Mouse (Mus musculus) layer of hippocampus, adult 8-10 months (tissue): ENCODE measurements around the gene Fnip2. TPM values are rescaled to one million over a fixed set of nuclear protein-coding genes. Genes with fewer than 3 reads are reported as not detected.
"Not testable (repeated sequence)": the region's sequence is repeated elsewhere in the genome, so short reads cannot be mapped to it uniquely, and the experiment has no call there.

Experiments
- DNase-seq, 2 experiments: peaks; one replicate each; pipeline ENCODE4 v3.0.0; 2022; ENCODE audit warnings: low spot score in 2 of 2
- total RNA-seq, 4 experiments: library from RNA; stranded (reverse); gene quantifications; 2 replicates each; pipeline ENCODE4 v1.2.4; 2022

Gene Fnip2
- 10 to 100 TPM; 20.8 to 31.5 (median 27.1) TPM for total RNA-seq

DNA sequence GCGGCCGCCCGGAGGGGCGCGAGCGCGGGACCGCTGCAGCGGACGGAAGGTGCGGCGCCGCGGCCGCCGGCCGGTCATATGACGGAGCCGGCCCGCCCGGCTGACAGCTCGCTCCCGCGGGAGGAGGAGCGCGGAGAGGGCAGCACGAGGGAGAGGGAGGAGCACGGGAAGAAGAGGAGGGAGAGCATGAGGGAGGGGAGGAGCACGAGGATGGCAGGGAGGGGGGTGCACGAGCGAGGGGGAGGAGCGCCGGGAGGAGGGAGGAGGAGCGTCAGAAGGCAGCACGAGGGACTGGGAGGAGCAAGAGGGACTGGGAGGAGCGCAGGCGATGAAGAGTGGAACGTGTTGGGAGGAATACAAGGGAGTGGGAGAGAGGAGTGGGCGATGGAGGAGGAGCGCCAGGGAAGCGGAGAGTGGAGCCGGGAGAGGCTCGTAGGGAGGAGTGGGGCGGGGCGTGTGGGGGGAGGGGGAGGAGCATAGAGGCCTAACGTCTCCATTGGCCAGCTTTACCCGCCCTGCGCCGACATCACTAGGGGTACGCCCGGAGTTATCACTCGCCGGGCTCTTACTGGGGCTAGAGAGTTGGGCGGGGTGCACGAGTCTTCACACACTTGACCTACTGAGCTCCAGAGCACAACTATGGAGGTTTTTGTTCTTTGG is at the start of gene Fnip2:
Fnip2 (minus strand) TSS at position 94 of the 660 bp plus-strand sequence.
- peak; percentile 82 to 90 for DNase-seq

DNA sequence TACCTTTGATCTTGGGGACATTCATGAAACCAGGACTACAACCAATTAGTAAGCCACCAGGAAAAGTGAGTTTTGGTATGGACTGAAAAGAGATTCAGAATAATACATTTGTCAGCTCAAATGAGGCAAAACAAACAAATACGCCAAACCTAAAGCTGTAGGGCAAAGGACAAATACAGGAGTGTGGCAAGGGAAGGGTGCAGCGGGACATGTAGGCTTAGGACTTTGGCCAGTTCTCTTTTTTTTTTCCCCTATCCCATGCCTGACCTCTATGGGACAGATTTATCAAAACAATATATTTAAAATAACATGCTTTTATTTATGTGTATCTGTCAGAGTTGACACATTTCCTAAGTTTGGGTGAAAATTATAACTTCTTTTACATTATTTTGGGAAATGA is 42.3 kb upstream of the Fnip2 start:
- DNase-seq: no peak

DNA sequence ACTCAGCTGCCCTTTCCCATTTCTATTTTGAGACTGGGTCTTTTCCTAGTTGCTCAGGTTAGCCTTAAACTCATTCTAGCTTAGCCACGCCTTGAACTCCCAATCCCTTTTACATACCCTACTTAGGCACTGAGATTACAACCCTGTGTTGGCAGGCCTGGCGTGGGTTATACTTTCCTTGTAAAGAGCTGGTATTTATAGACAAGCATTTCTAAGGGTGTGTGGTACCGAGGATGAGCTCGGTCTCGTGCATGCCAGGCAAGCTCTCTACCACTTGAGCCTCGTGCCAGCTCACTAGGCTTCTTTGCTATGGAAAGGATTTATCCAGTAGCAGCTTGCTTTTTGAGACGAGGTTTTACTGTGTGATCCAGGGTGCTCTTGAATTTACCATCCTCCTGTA is 27.9 kb upstream of the Fnip2 start:
- DNase-seq: no peak

DNA sequence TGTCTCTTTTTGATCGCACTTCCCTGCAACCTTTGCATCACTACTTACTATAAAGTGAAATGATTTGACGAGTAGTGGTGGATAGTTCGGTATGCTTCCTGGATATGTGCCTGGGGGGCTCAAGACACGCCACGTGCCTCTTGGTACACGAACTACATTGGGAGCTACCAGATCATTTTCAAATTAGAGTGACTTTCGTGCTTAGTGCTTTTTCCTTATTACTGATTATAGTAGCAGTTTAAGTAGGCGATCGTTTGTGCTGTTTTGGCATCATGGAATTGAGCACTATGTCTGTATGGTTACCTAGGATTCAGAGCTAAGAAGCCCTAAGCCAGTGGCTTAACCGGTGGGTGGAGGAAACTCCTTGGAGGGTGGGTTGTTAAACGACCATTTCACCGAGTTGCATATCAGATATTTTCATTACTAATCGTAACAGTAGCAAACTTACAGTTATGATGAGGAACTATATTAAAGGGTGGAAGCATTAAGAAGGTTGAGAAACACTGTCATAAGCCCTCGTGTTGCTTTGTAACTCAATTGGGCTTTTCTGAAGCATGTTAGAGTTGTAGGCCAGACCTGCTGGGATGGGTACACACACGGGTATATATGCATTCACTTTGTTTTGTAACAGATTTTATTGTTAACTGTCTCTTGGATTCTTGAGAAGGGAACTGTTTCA is 24.3 kb upstream of the Fnip2 start:
- no peak for DNase-seq

DNA sequence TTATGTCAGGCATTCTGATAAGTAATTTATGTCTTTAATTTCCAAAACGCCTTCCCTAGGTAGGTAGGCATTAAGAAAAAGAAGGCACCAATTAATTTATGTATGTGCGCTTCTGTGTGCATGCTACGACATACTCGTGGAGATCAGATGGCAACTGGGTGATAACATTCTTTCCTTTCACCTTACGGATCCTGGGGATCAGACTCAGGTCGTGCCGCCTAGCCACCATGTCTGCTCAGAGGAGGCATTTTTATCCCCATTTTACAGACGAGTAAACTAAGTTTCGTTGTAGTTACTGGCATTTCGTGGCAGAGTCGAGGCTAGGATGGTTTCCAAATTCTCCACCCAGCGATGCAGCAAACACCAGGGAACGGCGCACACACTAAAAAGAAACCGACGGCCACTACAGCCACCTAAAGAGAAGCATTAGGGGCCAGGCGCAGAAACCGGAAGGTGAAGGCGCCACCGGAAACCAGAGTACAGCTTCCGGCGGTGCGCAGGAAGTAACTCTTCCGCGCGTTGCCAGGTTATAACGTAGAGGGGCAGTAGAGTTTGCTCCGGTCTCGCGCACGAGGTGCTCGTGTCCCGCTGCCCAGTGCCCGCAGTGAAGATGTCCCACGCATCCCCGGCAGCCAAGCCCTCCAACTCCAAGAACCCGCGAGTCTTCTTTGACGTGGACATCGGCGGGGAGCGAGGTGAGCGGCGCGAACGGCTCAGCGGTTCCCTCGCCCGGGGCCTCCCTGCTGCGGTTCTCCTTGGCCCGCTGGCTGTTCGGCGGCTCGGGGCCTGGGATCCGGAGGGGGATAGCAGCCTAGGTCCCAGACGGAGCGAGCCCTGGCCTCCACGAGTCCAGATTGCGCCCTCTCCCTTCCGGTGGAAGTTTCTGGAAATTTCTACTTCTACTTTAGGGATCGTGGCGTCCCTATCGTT is 23.5 kb upstream of the Fnip2 start, which contains the start of gene Ppid:
Ppid (plus strand) TSS at position 480 of the 930 bp plus-strand sequence.
- DNase-seq: peak; percentile 58 to 71

DNA sequence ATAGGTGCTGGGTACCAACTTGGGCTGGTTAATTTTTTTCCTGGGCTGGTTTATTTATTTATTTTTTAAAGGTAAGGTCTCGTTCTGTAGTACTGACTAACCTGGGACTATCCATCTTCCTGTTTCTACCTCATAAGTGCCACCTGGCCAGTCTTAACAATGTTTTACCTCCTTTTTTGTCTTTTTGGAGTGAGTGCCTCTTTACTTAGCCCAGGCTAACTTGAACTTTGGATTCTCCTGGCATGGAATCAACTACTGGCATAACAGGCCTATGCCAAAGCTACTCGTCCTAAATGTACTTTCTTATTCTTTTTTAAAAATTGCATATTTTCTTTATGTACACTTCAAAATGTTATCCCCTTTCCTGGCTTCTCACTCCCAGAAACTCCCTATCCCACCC is 22.1 kb upstream of the Fnip2 start:
- DNase-seq: no peak

DNA sequence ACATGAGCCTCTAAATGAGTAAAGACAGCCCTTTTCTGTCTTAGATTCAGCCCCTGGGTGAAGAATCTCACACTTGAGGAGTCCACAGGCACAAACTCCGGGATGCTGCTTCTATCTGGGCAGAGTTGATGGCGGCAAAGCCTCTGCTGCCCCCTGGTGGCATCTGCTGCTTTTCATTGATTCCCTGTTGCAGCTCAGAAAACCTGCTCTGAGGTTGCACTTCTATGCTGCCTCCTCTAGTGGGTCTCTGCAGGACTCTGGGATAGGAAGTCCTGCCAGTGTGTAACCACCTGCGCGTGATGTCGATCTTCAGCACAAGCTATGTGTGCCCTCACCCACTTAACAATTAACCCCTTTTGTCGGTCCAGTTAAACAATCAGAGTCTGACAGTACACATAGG is 19.2 kb upstream of the Fnip2 start:
- peak; percentile 80 to 97 for DNase-seq

DNA sequence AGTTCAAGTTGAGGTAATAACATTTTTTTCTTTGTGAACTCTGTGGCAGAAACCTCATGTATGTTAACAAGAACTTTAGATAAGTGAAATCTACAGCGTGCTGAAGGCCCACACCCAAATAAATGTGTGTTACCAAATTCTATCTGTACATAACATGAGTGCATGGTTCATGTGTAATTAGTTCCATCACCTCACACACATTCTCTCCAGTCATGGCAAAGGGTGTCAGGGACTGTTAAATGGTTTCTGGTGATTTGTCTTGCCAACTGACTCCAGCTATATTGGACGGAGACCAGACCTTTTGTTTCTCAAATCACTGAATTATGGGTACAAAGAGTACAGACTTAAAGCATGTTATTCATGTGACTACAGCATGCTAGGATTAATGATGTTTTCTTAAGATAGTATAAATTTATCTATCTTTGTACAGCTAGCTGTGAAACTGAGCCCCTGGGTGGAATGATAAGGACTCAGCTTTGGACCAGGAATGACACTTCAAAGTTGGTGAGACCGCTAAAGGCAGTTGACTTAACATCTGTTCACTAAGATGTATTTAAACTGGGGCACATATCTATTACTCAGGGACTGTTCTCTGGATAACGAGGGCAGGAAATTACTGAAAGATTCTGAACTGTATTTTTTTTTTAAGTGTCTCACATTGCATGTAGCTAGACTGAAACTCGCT is 12.4 kb upstream of the Fnip2 start:
- no peak for DNase-seq

DNA sequence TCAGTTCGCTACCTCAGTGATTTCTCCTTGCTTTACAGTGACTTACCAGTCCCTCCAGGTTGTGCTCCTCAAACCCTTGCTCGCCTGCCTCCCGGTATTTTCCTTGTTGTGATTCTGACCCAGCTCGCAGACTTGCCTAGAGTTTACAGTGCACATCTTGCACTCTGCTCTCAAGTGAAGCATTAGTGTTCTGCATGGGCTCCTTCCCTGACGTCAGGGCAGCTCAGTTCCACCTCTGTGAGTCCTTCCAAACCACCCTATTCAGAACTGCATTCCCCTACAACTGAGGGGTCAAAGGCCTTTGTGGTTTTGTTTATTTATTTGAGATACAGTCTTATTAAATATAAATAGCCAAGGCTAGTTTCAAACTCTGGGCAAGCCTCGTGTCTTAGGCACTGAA is 10.6 kb upstream of the Fnip2 start:
- DNase-seq: no peak

DNA sequence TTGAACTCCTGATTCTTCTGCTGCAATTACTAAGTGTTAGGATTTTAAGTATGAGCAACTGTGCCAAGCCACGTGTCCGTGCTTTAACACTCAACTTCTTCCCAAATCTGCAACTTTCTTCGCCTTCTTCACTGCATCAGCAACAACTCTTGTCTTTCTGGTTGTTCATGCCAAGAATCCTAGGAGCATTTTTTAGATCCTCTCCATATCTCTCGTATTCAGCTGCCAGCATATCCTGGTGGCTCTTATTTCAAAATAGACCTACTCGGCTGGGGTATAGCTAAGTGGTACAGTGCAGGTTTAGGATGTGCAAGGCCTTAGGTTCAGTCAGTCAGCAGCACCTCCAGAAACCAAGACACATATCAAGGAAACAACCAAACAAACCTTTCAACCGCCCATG is 10.0 kb upstream of the Fnip2 start:
- DNase-seq: no peak

DNA sequence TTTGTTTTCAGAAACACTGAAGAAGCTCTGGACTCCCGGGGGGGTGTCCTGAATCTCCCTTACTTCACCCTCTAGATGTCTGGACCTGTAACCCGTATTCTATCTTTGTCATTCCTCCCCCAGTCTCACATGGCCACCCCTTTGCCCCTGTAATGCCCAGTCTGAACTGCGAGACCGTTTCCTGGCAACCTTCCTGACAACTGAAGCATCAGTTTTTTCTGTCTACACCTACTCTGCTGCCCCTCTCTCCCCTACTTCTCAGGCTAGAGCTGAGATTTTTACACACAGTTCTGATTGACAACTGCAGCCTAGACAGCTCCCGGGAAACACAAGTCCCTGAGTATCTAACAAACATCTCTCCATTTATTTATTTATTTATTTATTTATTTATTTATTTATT is 9.3 kb upstream of the Fnip2 start:
- no peak for DNase-seq

DNA sequence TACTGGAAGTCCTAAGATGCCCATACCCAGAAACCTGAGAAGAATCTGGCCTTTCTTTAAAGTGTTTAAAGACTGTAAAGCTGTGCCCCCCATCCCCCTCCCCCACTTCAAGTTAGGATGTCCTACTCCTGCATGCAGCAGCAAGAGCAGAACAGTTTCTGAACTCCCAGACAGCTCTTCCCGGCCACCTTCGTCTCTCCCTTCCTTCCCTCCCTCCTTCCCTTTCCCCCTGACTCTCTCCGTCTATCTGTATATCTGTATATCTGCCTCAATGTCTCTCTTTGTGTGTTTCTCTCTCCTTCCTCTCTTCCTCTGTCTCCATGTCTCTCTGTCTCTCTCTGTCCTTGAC is 8.8 kb upstream of the Fnip2 start:
- DNase-seq: no peak

DNA sequence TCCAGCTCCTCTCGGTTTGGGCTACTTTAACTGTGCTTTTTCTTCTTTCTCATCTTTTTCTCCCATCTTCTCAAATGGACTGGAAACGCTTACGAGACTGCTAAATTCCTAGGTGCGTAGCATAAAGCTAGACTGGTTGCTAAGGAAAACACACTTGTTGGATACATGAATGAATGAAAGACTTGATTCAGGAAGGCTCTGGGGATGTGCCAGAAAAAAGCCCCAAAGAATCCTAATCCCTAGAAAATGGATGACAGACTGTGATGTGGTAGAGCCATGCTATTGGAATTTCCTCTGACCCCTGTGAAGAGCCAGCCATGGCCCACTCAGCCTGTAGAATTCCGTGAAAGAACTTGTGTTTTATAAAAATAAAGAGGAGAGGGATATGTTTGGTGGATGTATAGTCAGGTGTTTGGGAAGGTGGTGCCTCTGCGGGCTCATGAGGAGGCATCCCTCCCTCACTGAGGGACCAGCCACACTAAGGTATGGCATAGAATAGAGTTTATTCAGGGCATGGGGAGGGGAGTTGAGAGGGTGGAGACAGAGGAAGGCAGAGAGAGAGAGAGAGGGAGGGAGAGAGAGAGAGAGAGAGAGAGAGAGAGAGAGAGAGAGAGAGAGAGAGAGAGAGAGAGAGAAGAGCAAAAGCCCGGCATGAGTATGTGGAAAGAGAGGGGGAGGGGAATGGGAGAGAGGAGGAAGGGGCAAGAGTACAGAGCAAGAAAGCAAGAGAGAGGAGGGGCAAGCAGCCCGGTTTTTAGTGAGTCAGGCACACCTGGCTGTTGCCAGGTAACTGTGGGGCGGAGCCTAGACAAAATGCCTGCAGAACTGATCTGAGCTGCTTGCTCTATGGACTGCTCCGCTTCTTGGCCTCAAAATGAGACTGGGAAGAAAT is 8.2 kb upstream of the Fnip2 start:
- no peak for DNase-seq

DNA sequence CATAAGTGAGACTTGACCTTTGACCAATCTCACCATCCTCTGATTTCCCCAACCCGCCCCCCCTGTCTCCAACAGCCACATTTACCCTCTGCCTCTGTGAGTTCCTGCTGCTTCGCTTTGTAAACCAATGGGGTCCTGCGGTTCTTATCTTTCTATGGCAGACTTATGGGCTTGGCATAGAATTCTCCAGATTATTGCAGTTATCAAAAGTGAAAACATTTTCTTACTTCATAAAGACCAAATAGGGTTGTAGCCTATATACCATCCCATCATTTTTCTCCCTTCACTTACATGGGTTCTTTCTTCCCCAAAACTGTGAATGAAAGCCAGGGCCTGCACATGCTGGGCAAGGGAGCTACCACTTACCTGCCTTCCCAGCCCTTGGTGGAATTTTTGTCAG is 6.7 kb upstream of the Fnip2 start:
- no peak for DNase-seq

DNA sequence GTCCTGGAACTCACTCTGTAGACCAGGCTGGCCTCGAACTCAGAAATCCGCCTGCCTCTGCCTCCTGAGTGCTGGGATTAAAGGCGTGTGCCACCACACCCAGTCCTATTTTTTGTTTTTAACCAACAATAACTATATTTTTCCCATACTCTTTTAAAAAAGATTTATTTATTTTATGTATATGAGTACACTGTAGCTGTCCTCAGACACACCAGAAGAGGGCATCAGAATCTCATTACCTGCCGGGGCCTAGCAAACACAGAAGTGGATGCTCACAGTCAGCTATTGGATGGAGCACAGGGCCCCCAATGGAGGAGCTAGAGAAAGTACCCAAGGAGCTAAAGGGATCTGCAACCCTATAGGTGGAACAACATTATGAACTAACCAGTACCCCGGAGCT is 5.8 kb upstream of the Fnip2 start:
- DNase-seq: not testable (repeated sequence)

DNA sequence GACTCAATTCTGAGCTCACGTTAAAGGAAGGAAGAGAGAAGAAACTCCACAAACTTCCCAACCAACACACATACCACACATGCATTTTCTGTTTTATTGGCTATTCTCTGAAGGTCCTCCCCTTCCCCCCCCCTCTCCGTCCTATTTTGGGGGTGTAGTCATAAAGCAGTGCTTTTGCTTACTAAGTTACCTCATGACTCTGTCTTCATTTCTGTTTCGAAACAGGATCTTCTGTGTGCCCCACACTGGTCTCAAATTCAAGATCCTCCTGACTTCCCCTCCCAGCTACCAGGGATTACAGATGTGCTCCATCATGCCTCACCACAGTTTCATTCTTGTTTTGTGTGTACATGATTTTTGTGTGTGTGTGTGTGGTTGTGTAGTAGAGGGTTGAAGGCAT is 4.8 kb upstream of the Fnip2 start:
- no peak for DNase-seq

DNA sequence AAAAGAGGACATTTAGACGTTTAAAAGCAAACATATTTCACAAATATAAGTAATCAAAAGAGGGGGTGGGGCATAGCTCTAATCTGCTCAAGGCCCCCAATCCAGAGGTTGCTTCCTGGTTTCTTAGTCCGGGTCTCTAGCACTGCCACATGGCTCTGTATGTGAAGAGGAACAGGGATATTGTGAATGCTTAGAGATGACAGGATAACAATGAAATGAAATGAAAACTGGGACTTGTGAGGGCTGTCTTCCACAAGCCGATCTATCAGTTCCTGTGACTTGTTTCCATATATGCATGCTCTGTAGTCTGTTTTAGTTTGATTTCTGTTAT is 1.7 kb upstream of the Fnip2 start:
- no peak for DNase-seq

DNA sequence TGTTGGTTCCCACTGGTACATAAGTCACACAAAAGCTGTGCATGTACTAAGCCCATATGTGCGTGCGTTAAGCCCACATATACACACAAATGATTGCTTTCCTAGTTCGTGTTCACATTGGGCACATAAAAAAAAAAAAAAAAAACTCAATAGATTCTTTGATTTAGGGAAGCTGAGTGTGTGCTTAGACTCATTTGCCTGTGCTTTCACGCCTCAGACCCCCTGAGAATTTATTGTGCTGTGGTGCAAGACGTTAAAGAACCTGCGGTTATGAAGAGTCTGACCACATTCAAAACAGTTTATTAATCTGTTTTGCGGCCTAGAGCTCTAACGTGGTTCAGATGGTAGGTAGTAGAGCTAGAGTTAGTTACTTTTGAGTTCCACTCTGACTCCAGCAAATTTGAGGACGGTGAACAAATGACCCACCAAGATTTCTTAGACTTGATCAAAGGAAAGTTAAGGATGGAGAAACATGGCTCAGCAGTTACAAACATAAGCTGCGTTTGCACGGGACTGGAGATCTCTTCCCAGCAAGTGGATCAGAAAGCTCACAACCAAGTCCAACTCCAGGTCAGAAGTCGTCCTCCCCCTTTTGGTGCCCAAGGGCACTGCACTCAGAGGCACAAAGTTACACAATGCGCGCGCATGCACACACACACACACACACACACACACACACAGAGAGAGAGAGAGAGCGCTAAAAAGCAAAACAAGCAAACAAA is 1.2 kb upstream of the Fnip2 start:
- DNase-seq: no peak

DNA sequence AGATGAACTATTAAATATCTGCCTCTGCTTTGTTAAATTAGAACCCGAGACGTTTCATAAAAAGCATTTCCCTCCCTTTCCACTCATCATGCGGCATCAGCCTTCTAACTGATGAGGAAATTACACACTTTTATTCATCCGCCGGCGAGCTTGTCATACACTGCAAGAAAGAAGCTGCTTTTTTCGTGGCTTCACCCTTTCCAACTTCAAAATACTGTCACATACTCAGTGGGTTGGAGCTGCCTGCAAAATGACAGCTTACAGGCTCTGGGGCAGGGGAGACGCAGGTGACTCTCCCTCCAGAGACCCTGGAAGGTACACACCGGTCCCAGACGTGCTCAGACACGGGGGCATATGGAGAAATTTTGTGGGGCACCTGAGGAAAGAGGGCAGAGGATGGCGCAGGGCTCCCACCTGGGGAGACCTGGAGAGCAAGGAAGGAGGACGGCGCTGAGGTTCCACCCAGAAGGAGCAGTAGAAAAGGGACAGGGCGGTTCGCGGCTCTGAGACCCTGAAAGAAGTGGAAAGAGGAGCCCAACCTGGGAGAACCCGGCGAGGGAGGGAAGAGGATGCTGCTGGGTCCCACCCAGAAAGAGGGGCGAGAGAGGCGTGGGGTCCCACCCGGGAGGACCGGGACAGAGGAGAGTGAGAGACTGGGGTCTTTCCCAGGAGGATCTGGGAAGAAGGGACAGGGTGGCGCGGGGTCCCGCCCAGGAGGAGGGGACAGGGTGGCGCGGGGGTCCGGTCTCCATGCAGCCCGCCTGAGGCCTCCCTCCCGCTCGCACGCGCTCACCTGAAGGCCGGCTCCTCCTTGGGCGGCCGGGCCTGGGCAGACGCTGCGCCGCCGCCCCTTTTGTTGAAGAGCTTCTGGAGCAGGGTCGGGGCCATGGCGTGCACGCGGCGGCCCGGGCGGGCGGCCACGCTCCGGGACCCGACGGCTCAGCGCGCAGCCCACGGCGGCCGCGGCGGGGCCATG is 592 bp downstream of the Fnip2 start:
- no peak for DNase-seq
